Mouse (Mus musculus): Measurements from ENCODE around the gene Smoc1. TPM values are rescaled to one million over a fixed set of nuclear protein-coding genes. Genes with fewer than 3 reads are reported as not detected.

The Smoc1 gene
- polyA plus RNA-seq, 1 experiment from 2014 or later: 21.4 TPM

GRCm38 (mm10) chr12:81112321-81112720 is 85.7 kb downstream of the Smoc1 start:
- Histone ChIP-seq H3K9me3 (no peaks in the 10 kb centered on the region), H3K4me1 (replicated peaks) (peaks cover 9% of the 10 kb centered on the region), H3K27me3 (no peaks in the 10 kb centered on the region), H3K27ac (no peak overlapping the region), H3K4me3 (no peak overlapping the region), H3K4me2 (no peak overlapping the region), H3K36me3 (no peaks in the 10 kb centered on the region), H3K9ac (no peak overlapping the region)
- no peak for ATAC-seq (ENCODE audit: low FRiP score)
- 92% methylated on average over 4 of the region's 4 CpGs for WGBS

GRCm38 (mm10) chr12:81120301-81120700 is 93.7 kb downstream of the Smoc1 start:
- no peak overlapping the region for H3K9ac ChIP-seq
- no peaks in the 10 kb centered on the region for H3K36me3 ChIP-seq
- H3K4me2 ChIP-seq: no peak overlapping the region
- no peaks in the 10 kb centered on the region for H3K4me1 ChIP-seq (replicated peaks)
- ATAC-seq (ENCODE audit: low FRiP score): no peak
- no peaks in the 10 kb centered on the region for H3K27me3 ChIP-seq
- H3K27ac ChIP-seq: no peak overlapping the region
- no peak overlapping the region for H3K4me3 ChIP-seq
- H3K9me3 ChIP-seq: no peaks in the 10 kb centered on the region

GRCm38 (mm10) chr12:81123793-81124192 is 97.2 kb downstream of the Smoc1 start:
- H3K4me2 ChIP-seq: no peak overlapping the region
- no peaks in the 10 kb centered on the region for H3K4me1 ChIP-seq (replicated peaks)
- no peaks in the 10 kb centered on the region for H3K9me3 ChIP-seq
- no peak overlapping the region for H3K4me3 ChIP-seq
- no peak for ATAC-seq (ENCODE audit: low FRiP score)
- no peak overlapping the region for H3K9ac ChIP-seq
- no peak overlapping the region for H3K27ac ChIP-seq
- no peaks in the 10 kb centered on the region for H3K27me3 ChIP-seq
- no peaks in the 10 kb centered on the region for H3K36me3 ChIP-seq

GRCm38 (mm10) chr12:81126842-81127241 is 100.2 kb downstream of the Smoc1 start:
- ATAC-seq (ENCODE audit: low FRiP score): no peak
- Histone ChIP-seq H3K9me3 (no peaks in the 10 kb centered on the region), H3K27ac (no peak overlapping the region), H3K4me2 (no peak overlapping the region), H3K9ac (no peak overlapping the region), H3K4me3 (no peak overlapping the region), H3K27me3 (no peaks in the 10 kb centered on the region), H3K36me3 (no peaks in the 10 kb centered on the region), H3K4me1 (replicated peaks) (no peaks in the 10 kb centered on the region)
- WGBS: 93% methylated on average over 3 of the region's 3 CpGs

- Histone ChIP-seq H3K36me3 (no peaks in the 10 kb centered on the region), H3K9ac (no peak overlapping the region), H3K4me3 (no peak overlapping the region), H3K4me1 (replicated peaks) (peaks cover 8% of the 10 kb centered on the region), H3K27ac (no peak overlapping the region), H3K9me3 (no peaks in the 10 kb centered on the region), H3K4me2 (no peak overlapping the region), H3K27me3 (no peaks in the 10 kb centered on the region)
- WGBS: 94% methylated on average over 5 of the region's 5 CpGs
- no peak for ATAC-seq (ENCODE audit: low FRiP score)
Measured at GRCm38 (mm10) chr12:81128693-81129092, 102.1 kb downstream of the Smoc1 start.

- no peak for ATAC-seq (ENCODE audit: low FRiP score)
- no peak overlapping the region for H3K9ac ChIP-seq
- no peak overlapping the region for H3K4me2 ChIP-seq
- WGBS: 54% methylated on average over 3 of the region's 3 CpGs
- no peak overlapping the region for H3K4me3 ChIP-seq
- H3K9me3 ChIP-seq: no peaks in the 10 kb centered on the region
- H3K4me1 ChIP-seq (replicated peaks): peaks cover 19% of the 10 kb centered on the region
- no peak overlapping the region for H3K27ac ChIP-seq
- H3K36me3 ChIP-seq: no peaks in the 10 kb centered on the region
- no peaks in the 10 kb centered on the region for H3K27me3 ChIP-seq
Measured at GRCm38 (mm10) chr12:81130692-81131091, 104.1 kb downstream of the Smoc1 start.

GRCm38 (mm10) chr12:81131114-81131513 is 104.5 kb downstream of the Smoc1 start:
- no peaks in the 10 kb centered on the region for H3K27me3 ChIP-seq
- H3K4me3 ChIP-seq: no peak overlapping the region
- H3K27ac ChIP-seq: no peak overlapping the region
- no peak for ATAC-seq (ENCODE audit: low FRiP score)
- H3K9ac ChIP-seq: no peak overlapping the region
- H3K4me1 ChIP-seq (replicated peaks): peaks cover 19% of the 10 kb centered on the region
- H3K9me3 ChIP-seq: no peaks in the 10 kb centered on the region
- 82% methylated on average over 4 of the region's 4 CpGs for WGBS
- no peak overlapping the region for H3K4me2 ChIP-seq
- no peaks in the 10 kb centered on the region for H3K36me3 ChIP-seq

- Histone ChIP-seq H3K4me1 (replicated peaks) (peaks cover 19% of the 10 kb centered on the region), H3K4me2 (no peak overlapping the region), H3K9ac (no peak overlapping the region), H3K27ac (peak overlapping the region; percentile 18; the same call in 1 of the 2 replicates), H3K27me3 (no peaks in the 10 kb centered on the region), H3K9me3 (no peaks in the 10 kb centered on the region), H3K36me3 (no peaks in the 10 kb centered on the region), H3K4me3 (no peak overlapping the region)
- ATAC-seq (ENCODE audit: low FRiP score): no peak
- WGBS: 19% methylated on average over 4 of the region's 4 CpGs
Measured at GRCm38 (mm10) chr12:81133055-81133665, 106.6 kb downstream of the Smoc1 start.

GRCm38 (mm10) chr12:81138217-81138616 is 111.6 kb downstream of the Smoc1 start:
- no peak for ATAC-seq (ENCODE audit: low FRiP score)
- no peak overlapping the region for H3K4me3 ChIP-seq
- no peak overlapping the region for H3K9ac ChIP-seq
- peaks cover 11% of the 10 kb centered on the region; the same call in 1 of the 2 replicates for H3K27me3 ChIP-seq
- H3K9me3 ChIP-seq: no peaks in the 10 kb centered on the region
- no peak overlapping the region for H3K4me2 ChIP-seq
- WGBS: 88% methylated on average over 6 of the region's 6 CpGs
- no peaks in the 10 kb centered on the region for H3K36me3 ChIP-seq
- H3K27ac ChIP-seq: no peak overlapping the region
- peaks cover 31% of the 10 kb centered on the region for H3K4me1 ChIP-seq (replicated peaks)

- WGBS: 95% methylated on average over 6 of the region's 6 CpGs
- Histone ChIP-seq H3K9me3 (no peaks in the 10 kb centered on the region), H3K9ac (no peak overlapping the region), H3K4me1 (replicated peaks) (peaks cover 24% of the 10 kb centered on the region), H3K27ac (no peak overlapping the region), H3K4me3 (no peak overlapping the region), H3K27me3 (peaks cover 11% of the 10 kb centered on the region; the same call in 1 of the 2 replicates), H3K4me2 (no peak overlapping the region), H3K36me3 (no peaks in the 10 kb centered on the region)
- no peak for ATAC-seq (ENCODE audit: low FRiP score)
Measured at GRCm38 (mm10) chr12:81139463-81139862, 112.9 kb downstream of the Smoc1 start.

GRCm38 (mm10) chr12:81140594-81141328 is 114.2 kb downstream of the Smoc1 start:
- 39% methylated on average over 9 of the region's 9 CpGs for WGBS
- H3K4me3 ChIP-seq: no peak overlapping the region
- peaks cover 11% of the 10 kb centered on the region; the same call in 1 of the 2 replicates for H3K27me3 ChIP-seq
- no peak overlapping the region for H3K9ac ChIP-seq
- H3K9me3 ChIP-seq: no peaks in the 10 kb centered on the region
- no peak overlapping the region for H3K4me2 ChIP-seq
- peak; percentile 54; the same call in 1 of the 2 replicates for ATAC-seq (ENCODE audit: low FRiP score)
- peaks cover 22% of the 10 kb centered on the region for H3K4me1 ChIP-seq (replicated peaks)
- H3K27ac ChIP-seq: 0 out of 2 replicates have a peak overlapping the region, but pooled peaks have one; percentile 3
- no peaks in the 10 kb centered on the region for H3K36me3 ChIP-seq

- H3K27ac ChIP-seq: 0 out of 2 replicates have a peak overlapping the region, but pooled peaks have one; percentile 3
- H3K36me3 ChIP-seq: no peaks in the 10 kb centered on the region
- H3K27me3 ChIP-seq: peaks cover 11% of the 10 kb centered on the region; the same call in 1 of the 2 replicates
- no peaks in the 10 kb centered on the region for H3K9me3 ChIP-seq
- peaks cover 28% of the 10 kb centered on the region for H3K4me1 ChIP-seq (replicated peaks)
- WGBS: 36% methylated on average over 7 of the region's 7 CpGs
- no peak overlapping the region for H3K9ac ChIP-seq
- H3K4me3 ChIP-seq: no peak overlapping the region
- no peak overlapping the region for H3K4me2 ChIP-seq
- no peak for ATAC-seq (ENCODE audit: low FRiP score)
Measured at GRCm38 (mm10) chr12:81141329-81141711, 114.7 kb downstream of the Smoc1 start.

- ATAC-seq (ENCODE audit: low FRiP score): no peak
- H3K4me1 ChIP-seq (replicated peaks): peaks cover 30% of the 10 kb centered on the region
Measured at GRCm38 (mm10) chr12:81142231-81142630, 115.6 kb downstream of the Smoc1 start.

More at GRCm38 (mm10) chr12:81142231-81142630, 115.6 kb downstream of the Smoc1 start:
- Histone ChIP-seq H3K27me3 (peaks cover 11% of the 10 kb centered on the region; the same call in 1 of the 2 replicates), H3K9ac (no peak overlapping the region), H3K9me3 (no peaks in the 10 kb centered on the region), H3K36me3 (no peaks in the 10 kb centered on the region), H3K27ac (no peak overlapping the region), H3K4me2 (no peak overlapping the region), H3K4me3 (no peak overlapping the region)
- WGBS: 86% methylated on average over 3 of the region's 3 CpGs

Measured in hindbrain, embryonic 13.5 days (tissue).